In genomic region chr6:50986270-50986924, GRCm38 (mm10) we compare ENCODE assay signal across 12 mouse cellular contexts.
DNase-seq lines count a peak whose midpoint lies in the region; ATAC-seq lines count a peak whose summit lies in the region.
"Had no signal": no experiment of that assay in that cellular context is flagged by ENCODE, and none has a peak within 500 bp of the region (broad histone marks: within the 10 kb centered on the region; RNA-seq: fewer than 3 reads in every experiment).

No protein-coding gene starts in this region.

- no peak for DNase-seq in forebrain, embryonic 10.5 days (ENCODE audit: extremely low spot score, low spot score)
- DNase-seq in midbrain, embryonic 11.5 days (ENCODE audit: low spot score, missing footprints): no peak
- DNase-seq in retina, adult 2 months (ENCODE audit: low read depth, low spot score): peak; percentile 9
- DNase-seq in embryo, embryonic 10.5 days (ENCODE audit: low spot score): no peak
- no peak for DNase-seq in heart, postnatal 4 days
- DNase-seq: adrenal gland, postnatal 25 days; cerebellum, adult 8-10 months; kidney, postnatal 36 days had no signal

- no peak for ATAC-seq in forebrain, embryonic 12.5 days (ENCODE audit: low FRiP score)
- ATAC-seq in midbrain, embryonic 12.5 days (ENCODE audit: low FRiP score, low read depth): no peak
- no peak for ATAC-seq in midbrain, embryonic 11.5 days (ENCODE audit: low FRiP score)
- ATAC-seq in hindbrain, embryonic 15.5 days (ENCODE audit: low FRiP score, low read depth): 0 out of 2 replicates have a peak, but pooled peaks have one; percentile 54

- H3K27ac ChIP-seq in forebrain, embryonic 10.5 days: peak overlapping the region; percentile 60; the same call in 1 of the 2 replicates
- H3K27ac ChIP-seq in forebrain, embryonic 12.5 days: no peak overlapping the region
- H3K27ac ChIP-seq in midbrain, embryonic 12.5 days (replicated peaks): peak overlapping the region; percentile 26; the same call in 1 of the 2 replicates
- H3K27ac ChIP-seq in midbrain, embryonic 11.5 days (ENCODE audit: low read depth, low read length): no peak overlapping the region
- H3K27ac ChIP-seq in hindbrain, embryonic 15.5 days (replicated peaks): 0 out of 2 replicates have a peak overlapping the region, but pooled peaks have one; percentile 40
- H3K27ac ChIP-seq: neural tube, embryonic 12.5 days had no signal

- peaks cover 36% of the 10 kb centered on the region for H3K27me3 ChIP-seq in forebrain, embryonic 10.5 days (ENCODE audit: poor library complexity, severe bottlenecking)
- H3K27me3 ChIP-seq in forebrain, embryonic 12.5 days: peaks cover 13% of the 10 kb centered on the region; the same call in 1 of the 2 replicates
- no peaks in the 10 kb centered on the region; the same call in 1 of the 2 replicates for H3K27me3 ChIP-seq in midbrain, embryonic 12.5 days
- H3K27me3 ChIP-seq in midbrain, embryonic 11.5 days (ENCODE audit: control insufficient read depth, insufficient read depth, low read length): no peaks in the 10 kb centered on the region
- H3K27me3 ChIP-seq in hindbrain, embryonic 15.5 days: no peaks in the 10 kb centered on the region
- H3K27me3 ChIP-seq: neural tube, embryonic 12.5 days had no signal

- H3K9ac ChIP-seq in forebrain, embryonic 12.5 days: no peak overlapping the region
- H3K9ac ChIP-seq in midbrain, embryonic 12.5 days (replicated peaks): no peak overlapping the region
- H3K9ac ChIP-seq in midbrain, embryonic 11.5 days (ENCODE audit: low read length): no peak overlapping the region
- H3K9ac ChIP-seq in hindbrain, embryonic 15.5 days: no peak overlapping the region
- H3K9ac ChIP-seq: neural tube, embryonic 12.5 days had no signal

- H3K4me2 ChIP-seq in forebrain, embryonic 12.5 days: no peak overlapping the region
- no peak overlapping the region for H3K4me2 ChIP-seq in midbrain, embryonic 12.5 days (replicated peaks)
- no peak overlapping the region for H3K4me2 ChIP-seq in midbrain, embryonic 11.5 days
- H3K4me2 ChIP-seq in hindbrain, embryonic 15.5 days: no peak overlapping the region
- H3K4me2 ChIP-seq: neural tube, embryonic 12.5 days had no signal

- H3K4me3 ChIP-seq in forebrain, embryonic 10.5 days: no peak overlapping the region
- H3K4me3 ChIP-seq in forebrain, embryonic 12.5 days (replicated peaks): no peak overlapping the region
- H3K4me3 ChIP-seq in midbrain, embryonic 12.5 days: no peak overlapping the region
- no peak overlapping the region for H3K4me3 ChIP-seq in midbrain, embryonic 11.5 days (ENCODE audit: low read depth, low read length)
- H3K4me3 ChIP-seq in hindbrain, embryonic 15.5 days: no peak overlapping the region
- H3K4me3 ChIP-seq: neural tube, embryonic 12.5 days had no signal

- no peaks in the 10 kb centered on the region for H3K36me3 ChIP-seq in forebrain, embryonic 10.5 days (replicated peaks)
- no peaks in the 10 kb centered on the region for H3K36me3 ChIP-seq in forebrain, embryonic 12.5 days (replicated peaks)
- no peaks in the 10 kb centered on the region for H3K36me3 ChIP-seq in midbrain, embryonic 12.5 days
- no peaks in the 10 kb centered on the region for H3K36me3 ChIP-seq in midbrain, embryonic 11.5 days (ENCODE audit: control insufficient read depth, insufficient read depth, low read length)
- no peaks in the 10 kb centered on the region for H3K36me3 ChIP-seq in hindbrain, embryonic 15.5 days
- H3K36me3 ChIP-seq: neural tube, embryonic 12.5 days had no signal

- WGBS in forebrain, embryonic 10.5 days: 72% methylated on average over 9 of the region's 9 CpGs
- WGBS in forebrain, embryonic 12.5 days: 66% methylated on average over 9 of the region's 9 CpGs
- 82% methylated on average over 9 of the region's 9 CpGs for WGBS in midbrain, embryonic 12.5 days
- WGBS in midbrain, embryonic 11.5 days: 79% methylated on average over 9 of the region's 9 CpGs
- 70% methylated on average over 9 of the region's 9 CpGs for WGBS in hindbrain, embryonic 15.5 days

- H3K4me1 ChIP-seq in forebrain, embryonic 10.5 days: peaks cover 55% of the 10 kb centered on the region
- H3K4me1 ChIP-seq in forebrain, embryonic 12.5 days: peaks cover 39% of the 10 kb centered on the region
- peaks cover 37% of the 10 kb centered on the region for H3K4me1 ChIP-seq in midbrain, embryonic 12.5 days
- peaks cover 19% of the 10 kb centered on the region for H3K4me1 ChIP-seq in midbrain, embryonic 11.5 days (ENCODE audit: control insufficient read depth, insufficient read depth, low read length)
- H3K4me1 ChIP-seq in hindbrain, embryonic 15.5 days (replicated peaks): peaks cover 13% of the 10 kb centered on the region

- no peaks in the 10 kb centered on the region for H3K9me3 ChIP-seq in forebrain, embryonic 10.5 days
- no peaks in the 10 kb centered on the region for H3K9me3 ChIP-seq in forebrain, embryonic 12.5 days
- no peaks in the 10 kb centered on the region for H3K9me3 ChIP-seq in midbrain, embryonic 12.5 days
- no peaks in the 10 kb centered on the region for H3K9me3 ChIP-seq in midbrain, embryonic 11.5 days (ENCODE audit: control insufficient read depth, low read length)
- H3K9me3 ChIP-seq in hindbrain, embryonic 15.5 days: no peaks in the 10 kb centered on the region
- H3K9me3 ChIP-seq: neural tube, embryonic 12.5 days had no signal

Comparison
In these comparisons a context has a peak if more than half of its experiments do, and no peak if none do; other contexts are left out.
1. H3K27ac ChIP-seq: peak in forebrain, embryonic 10.5 days (single experiment), midbrain, embryonic 12.5 days (single experiment) and hindbrain, embryonic 15.5 days (single experiment); none in forebrain, embryonic 12.5 days (single experiment) and midbrain, embryonic 11.5 days (single experiment).